Comparison of ENCODE assay signal across 20 mouse cellular contexts in the genomic region with DNA sequence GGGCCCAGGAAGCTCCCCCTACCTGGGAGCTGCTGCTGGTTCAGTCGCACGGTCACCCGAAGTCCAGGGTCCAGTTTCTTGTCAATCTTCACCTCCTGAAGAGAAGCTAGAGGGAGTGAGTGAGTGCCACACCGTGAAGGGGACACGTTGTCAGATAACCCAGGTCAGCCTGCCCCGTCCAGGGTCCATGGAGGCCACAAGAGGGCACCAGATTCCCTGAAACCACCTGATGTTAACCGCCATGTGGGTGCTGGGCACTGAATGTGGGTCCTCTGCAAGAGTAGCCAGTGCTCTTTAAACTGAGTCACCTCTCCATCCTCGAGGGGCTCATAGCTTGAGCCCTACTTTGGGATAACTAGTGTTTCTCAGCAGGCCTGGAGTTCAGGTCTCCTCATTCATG. TPM values are rescaled to one million over a fixed set of nuclear protein-coding genes. Genes with fewer than 3 reads are reported as not detected.
DNase-seq lines count a peak whose midpoint lies in the region; ATAC-seq and TF ChIP-seq lines count a peak whose summit lies in the region.
"Had no signal": no experiment of that assay in that cellular context is flagged by ENCODE, and none has a peak within 500 bp of the region (broad histone marks: within the 10 kb centered on the region; RNA-seq: fewer than 3 reads in every experiment).

No protein-coding gene starts in this region.

- no peak overlapping the region for H3K9ac ChIP-seq in hindbrain, embryonic 12.5 days
- H3K9ac ChIP-seq: midbrain, embryonic 12.5 days had no signal

- H3K4me3 ChIP-seq in hindbrain, embryonic 12.5 days, result no peak overlapping the region
- H3K4me3 ChIP-seq: erythroblast, embryonic 14.5 days; limb, embryonic 10.5 days; midbrain, embryonic 12.5 days had no signal

- peak; percentile 27 for DNase-seq in cerebellum, adult 11-12 months
- no peak for DNase-seq in cerebellum, adult 8-10 months
- peak; percentile 35 for DNase-seq in kidney, adult 9 months
- no peak for DNase-seq in kidney, postnatal 25 days
- peak; percentile 24 for DNase-seq in 416B (ENCODE audit: low read depth)
- no peak for DNase-seq in brain, embryonic 14.5 days (ENCODE audit: low read depth)
- no peak for DNase-seq in urinary bladder, adult 18-20 months (ENCODE audit: low spot score in 2 of 2)
- DNase-seq: adrenal gland, adult 2 months; embryo, embryonic 11 days; heart, adult 18-20 months; heart, postnatal 14 days; layer of hippocampus, adult 9-11 months; lung, postnatal 10 days; spleen, adult 18-20 months; thymus, adult 2 months had no signal

- no peaks in the 10 kb centered on the region for H3K9me3 ChIP-seq in hindbrain, embryonic 12.5 days (replicated peaks)
- H3K9me3 ChIP-seq: limb, embryonic 10.5 days; midbrain, embryonic 12.5 days had no signal

- H3K27me3 ChIP-seq in hindbrain, embryonic 12.5 days, result no peaks in the 10 kb centered on the region

- ATAC-seq in hindbrain, embryonic 12.5 days (ENCODE audit: low FRiP score), result no peak
- ATAC-seq: intestine, embryonic 16.5 days had no signal

- no peak for TF ChIP-seq POLR2A in brain, embryonic 14.5 days (IDR thresholded peaks at IDR 0.05; ENCODE audit: borderline replicate concordance, extremely low read depth, insufficient read depth, insufficient read length, poor library complexity, severe bottlenecking)

- no peak overlapping the region for H3K27ac ChIP-seq in hindbrain, embryonic 12.5 days
- H3K27ac ChIP-seq: limb, embryonic 10.5 days; midbrain, embryonic 12.5 days had no signal

- H3K4me2 ChIP-seq in hindbrain, embryonic 12.5 days (replicated peaks), result no peak overlapping the region
- H3K4me2 ChIP-seq: midbrain, embryonic 12.5 days had no signal

- H3K36me3 ChIP-seq in hindbrain, embryonic 12.5 days, result peaks cover 44% of the 10 kb centered on the region

- 0 out of 2 replicates have a peak, but pooled peaks have one; percentile 10 for TF ChIP-seq CTCF in brain, embryonic 14.5 days (IDR thresholded peaks at IDR 0.05; ENCODE audit: borderline replicate concordance, extremely low read depth, insufficient read depth, insufficient read length)

- H3K4me1 ChIP-seq in hindbrain, embryonic 12.5 days, result peaks cover 19% of the 10 kb centered on the region

- WGBS in hindbrain, embryonic 12.5 days, result 86% methylated on average over 8 of the region's 8 CpGs

RNA-seq across cellular contexts. Expression of gene Spout1, which starts 2.4 kb away (rescaled TPM):
- 48.1 and 53.8 TPM in 2 replicates for polyA plus RNA-seq in brain, embryonic 14.5 days (2012; rRNA removed)
- polyA plus RNA-seq in hindbrain, embryonic 12.5 days (2016; fragmentation: Nextera tagmentation; extraction: Ambion mirVana), result 63.7 and 63.9 TPM in 2 replicates

RNA-seq across cellular contexts. Expression of gene Endog, which starts 4.6 kb away (rescaled TPM):
- polyA plus RNA-seq in brain, embryonic 14.5 days (2012; rRNA removed), result 19.1 and 19.2 TPM in 2 replicates
- polyA plus RNA-seq in hindbrain, embryonic 12.5 days (2016; fragmentation: Nextera tagmentation; extraction: Ambion mirVana), result 15.7 and 16.2 TPM in 2 replicates

RNA-seq across cellular contexts. Expression of gene Kyat1, which starts 29.8 kb away (rescaled TPM):
- 30.0 and 42.9 TPM in 2 replicates for polyA plus RNA-seq in brain, embryonic 14.5 days (2012; rRNA removed)
- 10.4 and 13.1 TPM in 2 replicates for polyA plus RNA-seq in hindbrain, embryonic 12.5 days (2016; fragmentation: Nextera tagmentation; extraction: Ambion mirVana)

RNA-seq across cellular contexts. Expression of gene Tbc1d13, which starts 42.4 kb away (rescaled TPM):
- 75.4 and 84.1 TPM in 2 replicates for polyA plus RNA-seq in brain, embryonic 14.5 days (2012; rRNA removed)
- 10.3 and 10.6 TPM in 2 replicates for polyA plus RNA-seq in hindbrain, embryonic 12.5 days (2016; fragmentation: Nextera tagmentation; extraction: Ambion mirVana)

RNA-seq across cellular contexts. Expression of gene Zer1, which starts 51.5 kb away (rescaled TPM):
- polyA plus RNA-seq in brain, embryonic 14.5 days (2012; rRNA removed), result 88.2 and 94.3 TPM in 2 replicates
- polyA plus RNA-seq in hindbrain, embryonic 12.5 days (2016; fragmentation: Nextera tagmentation; extraction: Ambion mirVana), result 11.8 and 12.6 TPM in 2 replicates

Comparison
In these comparisons a context has a peak if more than half of its experiments do, and no peak if none do; other contexts are left out.
1. DNase-seq: peak in cerebellum, adult 11-12 months (single experiment), kidney, adult 9 months (single experiment) and 416B (single experiment); none in cerebellum, adult 8-10 months (single experiment), kidney, postnatal 25 days (0 of 2), brain, embryonic 14.5 days (single experiment) and urinary bladder, adult 18-20 months (0 of 2).